In the genomic region with DNA sequence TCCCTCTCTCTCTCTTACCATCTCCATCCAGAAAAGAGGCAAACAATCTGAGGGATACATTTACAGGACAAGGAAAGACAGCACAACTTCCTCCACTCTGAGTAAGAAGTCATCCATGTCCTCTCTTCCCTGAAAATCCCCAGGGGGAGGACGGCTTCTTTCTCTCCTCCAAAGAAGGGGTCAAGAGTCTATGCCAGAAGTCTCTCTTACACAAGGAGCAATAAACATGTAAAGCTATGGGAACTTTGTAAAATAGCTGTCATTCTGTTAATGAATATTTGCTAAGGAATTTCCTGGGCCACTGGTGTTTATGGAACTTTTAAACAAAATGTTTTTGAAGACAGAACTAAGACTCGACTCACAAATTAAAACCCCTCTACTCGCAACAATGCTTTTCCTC, we compare ENCODE assay signal across 16 mouse cellular contexts.
DNase-seq lines count a peak whose midpoint lies in the region; ATAC-seq and TF ChIP-seq lines count a peak whose summit lies in the region.
"Had no signal": no experiment of that assay in that cellular context is flagged by ENCODE, and none has a peak within 500 bp of the region (broad histone marks: within the 10 kb centered on the region; RNA-seq: fewer than 3 reads in every experiment).

No protein-coding gene starts in this region.

- H3K9me3 ChIP-seq in kidney, postnatal 0 days (replicated peaks; ENCODE audit: low read length), result no peaks in the 10 kb centered on the region
- no peaks in the 10 kb centered on the region for H3K9me3 ChIP-seq in hindbrain, embryonic 11.5 days (ENCODE audit: control insufficient read depth, low read length)
- H3K9me3 ChIP-seq: liver, embryonic 15.5 days; midbrain, embryonic 13.5 days had no signal

- intact Hi-C loops in heart, postnatal 25 days (cut with DNase I), result no loop called here

- 0 out of 2 replicates have a peak overlapping the region, but pooled peaks have one; percentile 0 for H3K4me2 ChIP-seq in kidney, postnatal 0 days (ENCODE audit: low read length)
- no peak overlapping the region for H3K4me2 ChIP-seq in hindbrain, embryonic 11.5 days (replicated peaks; ENCODE audit: low read depth, low read length)
- H3K4me2 ChIP-seq: liver, embryonic 15.5 days; midbrain, embryonic 13.5 days had no signal

- peak overlapping the region; percentile 84 for H3K27ac ChIP-seq in kidney, postnatal 0 days
- no peak overlapping the region for H3K27ac ChIP-seq in hindbrain, embryonic 11.5 days (ENCODE audit: low read depth, low read length)
- H3K27ac ChIP-seq: heart, adult 2 months; liver, embryonic 15.5 days; midbrain, embryonic 13.5 days had no signal

- peak; percentile 60 for ATAC-seq in Patski
- no peak; the same call in 1 of the 2 replicates for ATAC-seq in kidney, postnatal 0 days (replicated peaks; ENCODE audit: low FRiP score, low read depth)
- ATAC-seq in hindbrain, embryonic 11.5 days (ENCODE audit: low FRiP score), result no peak
- ATAC-seq in erythroid progenitor cell, adult 5-6 weeks (replicated peaks; ENCODE audit: low FRiP score, poor library complexity, severe bottlenecking), result no peak
- ATAC-seq: midbrain, embryonic 13.5 days had no signal

- POLR2A ChIA-PET in Patski (lab: Charles Lee), result no interaction called here

- no peak overlapping the region for H3K9ac ChIP-seq in kidney, postnatal 0 days (ENCODE audit: low read depth, low read length)
- H3K9ac ChIP-seq in hindbrain, embryonic 11.5 days (ENCODE audit: low read depth, low read length), result no peak overlapping the region
- H3K9ac ChIP-seq: liver, embryonic 15.5 days; midbrain, embryonic 13.5 days had no signal

- no peak for TF ChIP-seq CTCF in Patski (IDR thresholded peaks at IDR 0.05)
- no peak for TF ChIP-seq CTCF in kidney, postnatal 0 days (IDR thresholded peaks at IDR 0.05; ENCODE audit: low read depth)

- no peaks in the 10 kb centered on the region; the same call in 1 of the 2 replicates for H3K4me1 ChIP-seq in kidney, postnatal 0 days (replicated peaks; ENCODE audit: insufficient read depth, low read length)
- no peaks in the 10 kb centered on the region for H3K4me1 ChIP-seq in hindbrain, embryonic 11.5 days (replicated peaks; ENCODE audit: control insufficient read depth, insufficient read depth, low read length)
- H3K4me1 ChIP-seq: liver, embryonic 15.5 days; midbrain, embryonic 13.5 days had no signal

- 23% methylated on average over 3 of the region's 3 CpGs for WGBS in kidney, postnatal 0 days
- 81% methylated on average over 3 of the region's 3 CpGs for WGBS in hindbrain, embryonic 11.5 days

- H3K36me3 ChIP-seq in kidney, postnatal 0 days (ENCODE audit: insufficient read depth, low read length), result no peaks in the 10 kb centered on the region
- H3K36me3 ChIP-seq in hindbrain, embryonic 11.5 days (ENCODE audit: control insufficient read depth, insufficient read depth, low read length), result no peaks in the 10 kb centered on the region
- H3K36me3 ChIP-seq: liver, embryonic 15.5 days; midbrain, embryonic 13.5 days had no signal

- no peak overlapping the region for H3K4me3 ChIP-seq in kidney, postnatal 0 days (replicated peaks; ENCODE audit: low read depth, low read length)
- H3K4me3 ChIP-seq in hindbrain, embryonic 11.5 days (ENCODE audit: low read depth, low read length), result no peak overlapping the region
- H3K4me3 ChIP-seq: heart, adult 2 months; liver, embryonic 15.5 days; midbrain, embryonic 13.5 days had no signal

- CTCF ChIA-PET in Patski (lab: Charles Lee), result interaction anchor here (0.9 to 2.6 kb wide), 4 partner anchors 10 to 39 kb away, joined by 3 to 6 read pairs (median 3); no protein-coding TSS in a partner anchor

- in situ Hi-C loops in Patski (cut with MboI; ENCODE audit: low pct_unique_long_range_greater_than_20kb), result no loop called here

- DNase-seq in heart, adult 11 months, result peak; percentile 84
- no peak for DNase-seq in heart, postnatal 25 days (ENCODE audit: low spot score)
- DNase-seq in Patski (ENCODE audit: low read depth, low spot score), result peak; percentile 69
- peak; percentile 95 for DNase-seq in kidney, postnatal 0 days (ENCODE audit: low spot score)
- peak; percentile 38 for DNase-seq in lung, postnatal 36 days
- no peak for DNase-seq in adrenal gland, adult 18-20 months (ENCODE audit: low spot score in 2 of 2)
- DNase-seq in hindbrain, embryonic 11.5 days (ENCODE audit: low spot score), result no peak
- DNase-seq: adrenal gland, postnatal 14 days; cerebellum, postnatal 25 days; heart, adult 2 months; heart, postnatal 36 days; right cerebral cortex, postnatal 14 days; thymus, postnatal 36 days had no signal

- H3K27me3 ChIP-seq in Patski, result no peaks in the 10 kb centered on the region
- no peaks in the 10 kb centered on the region for H3K27me3 ChIP-seq in kidney, postnatal 0 days (ENCODE audit: insufficient read depth, low read length)
- H3K27me3 ChIP-seq in hindbrain, embryonic 11.5 days (ENCODE audit: control insufficient read depth, insufficient read depth, low read length), result no peaks in the 10 kb centered on the region
- H3K27me3 ChIP-seq: liver, embryonic 15.5 days; midbrain, embryonic 13.5 days had no signal

Comparison
In these comparisons a context has a peak if more than half of its experiments do, and no peak if none do; other contexts are left out.
1. DNase-seq: peak in heart, adult 11 months (single experiment), Patski (single experiment), kidney, postnatal 0 days (single experiment) and lung, postnatal 36 days (single experiment); none in heart, postnatal 25 days (single experiment), adrenal gland, adult 18-20 months (0 of 2) and hindbrain, embryonic 11.5 days (single experiment).